Mouse (Mus musculus): ENCODE data around the gene Pwwp2b. TPM values are rescaled to one million over a fixed set of nuclear protein-coding genes. Genes with fewer than 3 reads are reported as not detected.

The Pwwp2b gene
- polyA plus RNA-seq, 1 experiment from 2014 or later, result 9.4 TPM

- no peak for TF ChIP-seq CTCF (IDR thresholded peaks at IDR 0.05; ENCODE audit: low read depth)
- DNase-seq (ENCODE audit: low spot score), result no peak
- H3K4me2 ChIP-seq (ENCODE audit: low read length), result no peak overlapping the region
- H3K27me3 ChIP-seq (ENCODE audit: insufficient read depth, low read length), result no peaks in the 10 kb centered on the region
- H3K9ac ChIP-seq (ENCODE audit: low read depth, low read length), result 0 out of 2 replicates have a peak overlapping the region, but pooled peaks have one; percentile 31
- peak overlapping the region; percentile 60 for H3K27ac ChIP-seq
- 34% methylated on average over 9 of the region's 10 CpGs for WGBS
- H3K36me3 ChIP-seq (ENCODE audit: insufficient read depth, low read length), result no peaks in the 10 kb centered on the region
- H3K9me3 ChIP-seq (replicated peaks; ENCODE audit: low read length), result no peaks in the 10 kb centered on the region
- ATAC-seq (replicated peaks; ENCODE audit: low FRiP score, low read depth), result no peak
- H3K4me1 ChIP-seq (replicated peaks; ENCODE audit: insufficient read depth, low read length), result peaks cover 8% of the 10 kb centered on the region; the same call in 1 of the 2 replicates
- H3K4me3 ChIP-seq (replicated peaks; ENCODE audit: low read depth, low read length), result no peak overlapping the region
Measured at GRCm38 (mm10) chr7:139296552-139297100, 48.3 kb downstream of the Pwwp2b start.

GRCm38 (mm10) chr7:139298446-139298845 lies 50.2 kb downstream of the Pwwp2b start:
- 51% methylated on average over 4 of the region's 4 CpGs for WGBS
- Histone ChIP-seq H3K4me2 (ENCODE audit: low read length) (no peak overlapping the region), H3K9ac (ENCODE audit: low read depth, low read length) (no peak overlapping the region), H3K4me3 (replicated peaks; ENCODE audit: low read depth, low read length) (no peak overlapping the region), H3K36me3 (ENCODE audit: insufficient read depth, low read length) (no peaks in the 10 kb centered on the region), H3K27ac (no peak overlapping the region), H3K9me3 (replicated peaks; ENCODE audit: low read length) (no peaks in the 10 kb centered on the region), H3K27me3 (ENCODE audit: insufficient read depth, low read length) (no peaks in the 10 kb centered on the region), H3K4me1 (replicated peaks; ENCODE audit: insufficient read depth, low read length) (peaks cover 8% of the 10 kb centered on the region; the same call in 1 of the 2 replicates)
- peak; percentile 81 for DNase-seq (ENCODE audit: low spot score)
- peak; percentile 76 for TF ChIP-seq CTCF (IDR thresholded peaks at IDR 0.05; ENCODE audit: low read depth)
- ATAC-seq (replicated peaks; ENCODE audit: low FRiP score, low read depth), result no peak

GRCm38 (mm10) chr7:139299424-139299823 lies 51.1 kb downstream of the Pwwp2b start:
- ATAC-seq (replicated peaks; ENCODE audit: low FRiP score, low read depth), result no peak
- H3K4me2 ChIP-seq (ENCODE audit: low read length), result no peak overlapping the region
- H3K27ac ChIP-seq, result no peak overlapping the region

DNA sequence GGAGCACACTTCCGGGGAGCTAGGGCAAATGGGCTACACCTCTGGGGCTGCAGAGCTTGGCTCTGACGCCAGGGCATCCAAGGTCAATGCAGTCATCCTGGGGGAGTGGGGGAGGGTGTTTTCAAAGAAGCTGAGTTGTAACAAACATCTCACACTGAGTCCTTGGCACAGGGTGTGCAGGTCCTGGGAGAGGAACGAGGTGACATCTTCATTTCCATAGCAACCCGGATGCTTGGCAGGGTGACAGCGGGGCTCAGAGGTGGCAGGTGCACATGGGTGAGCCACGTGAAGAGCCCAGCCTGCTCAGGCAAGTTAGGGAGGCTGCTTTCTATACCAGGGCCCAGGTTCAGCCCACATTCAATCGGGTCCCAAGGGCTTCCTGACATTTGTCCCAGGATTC lies 52.1 kb downstream of the Pwwp2b start:
- peaks cover 8% of the 10 kb centered on the region; the same call in 1 of the 2 replicates for H3K4me1 ChIP-seq (replicated peaks; ENCODE audit: insufficient read depth, low read length)
- H3K27me3 ChIP-seq (ENCODE audit: insufficient read depth, low read length), result no peaks in the 10 kb centered on the region
- WGBS, result 55% methylated on average over 7 of the region's 7 CpGs
- H3K9me3 ChIP-seq (replicated peaks; ENCODE audit: low read length), result no peaks in the 10 kb centered on the region
- H3K4me3 ChIP-seq (replicated peaks; ENCODE audit: low read depth, low read length), result no peak overlapping the region
- no peak for TF ChIP-seq CTCF (IDR thresholded peaks at IDR 0.05; ENCODE audit: low read depth)
- no peak overlapping the region for H3K27ac ChIP-seq
- ATAC-seq (replicated peaks; ENCODE audit: low FRiP score, low read depth), result no peak
- no peak for DNase-seq (ENCODE audit: low spot score)
- no peak overlapping the region for H3K9ac ChIP-seq (ENCODE audit: low read depth, low read length)
- no peaks in the 10 kb centered on the region for H3K36me3 ChIP-seq (ENCODE audit: insufficient read depth, low read length)
- no peak overlapping the region for H3K4me2 ChIP-seq (ENCODE audit: low read length)

More at GRCm38 (mm10) chr7:139299424-139299823, 51.1 kb downstream of the Pwwp2b start:
- H3K4me1 ChIP-seq (replicated peaks; ENCODE audit: insufficient read depth, low read length), result peaks cover 8% of the 10 kb centered on the region; the same call in 1 of the 2 replicates
- no peaks in the 10 kb centered on the region for H3K36me3 ChIP-seq (ENCODE audit: insufficient read depth, low read length)
- WGBS, result 14% methylated on average over 8 of the region's 8 CpGs
- TF ChIP-seq CTCF (IDR thresholded peaks at IDR 0.05; ENCODE audit: low read depth), result peak; percentile 98
- no peak overlapping the region for H3K4me3 ChIP-seq (replicated peaks; ENCODE audit: low read depth, low read length)
- H3K9me3 ChIP-seq (replicated peaks; ENCODE audit: low read length), result no peaks in the 10 kb centered on the region
- H3K9ac ChIP-seq (ENCODE audit: low read depth, low read length), result no peak overlapping the region
- no peaks in the 10 kb centered on the region for H3K27me3 ChIP-seq (ENCODE audit: insufficient read depth, low read length)
- peak; percentile 86 for DNase-seq (ENCODE audit: low spot score)

DNA sequence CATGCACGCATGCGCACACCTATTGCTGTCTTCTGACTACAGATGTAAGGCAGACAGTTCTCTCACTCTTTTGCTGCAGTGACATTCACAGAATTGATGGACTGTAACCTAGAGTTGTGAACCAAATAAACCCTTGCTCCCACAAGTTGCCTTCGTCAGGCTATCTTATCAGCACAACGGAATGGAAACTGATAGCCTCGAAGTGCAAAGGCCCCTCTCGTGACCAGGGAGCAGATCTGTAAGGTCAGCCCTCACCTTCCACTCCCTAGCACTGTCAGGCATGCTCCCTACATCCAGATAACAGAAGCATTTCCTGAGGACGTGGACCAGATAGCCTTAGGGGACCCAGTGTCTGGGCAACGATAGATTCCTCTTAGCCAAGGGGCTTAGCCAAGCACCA lies 53.2 kb downstream of the Pwwp2b start:
- no peaks in the 10 kb centered on the region for H3K9me3 ChIP-seq (replicated peaks; ENCODE audit: low read length)
- no peaks in the 10 kb centered on the region for H3K36me3 ChIP-seq (ENCODE audit: insufficient read depth, low read length)
- WGBS, result 53% methylated on average over 8 of the region's 8 CpGs
- no peak overlapping the region for H3K27ac ChIP-seq
- no peak overlapping the region for H3K4me2 ChIP-seq (ENCODE audit: low read length)
- no peak overlapping the region for H3K9ac ChIP-seq (ENCODE audit: low read depth, low read length)
- TF ChIP-seq CTCF (IDR thresholded peaks at IDR 0.05; ENCODE audit: low read depth), result no peak
- no peak for DNase-seq (ENCODE audit: low spot score)
- no peak overlapping the region for H3K4me3 ChIP-seq (replicated peaks; ENCODE audit: low read depth, low read length)
- no peaks in the 10 kb centered on the region for H3K4me1 ChIP-seq (replicated peaks; ENCODE audit: insufficient read depth, low read length)
- ATAC-seq (replicated peaks; ENCODE audit: low FRiP score, low read depth), result no peak
- no peaks in the 10 kb centered on the region for H3K27me3 ChIP-seq (ENCODE audit: insufficient read depth, low read length)

DNA sequence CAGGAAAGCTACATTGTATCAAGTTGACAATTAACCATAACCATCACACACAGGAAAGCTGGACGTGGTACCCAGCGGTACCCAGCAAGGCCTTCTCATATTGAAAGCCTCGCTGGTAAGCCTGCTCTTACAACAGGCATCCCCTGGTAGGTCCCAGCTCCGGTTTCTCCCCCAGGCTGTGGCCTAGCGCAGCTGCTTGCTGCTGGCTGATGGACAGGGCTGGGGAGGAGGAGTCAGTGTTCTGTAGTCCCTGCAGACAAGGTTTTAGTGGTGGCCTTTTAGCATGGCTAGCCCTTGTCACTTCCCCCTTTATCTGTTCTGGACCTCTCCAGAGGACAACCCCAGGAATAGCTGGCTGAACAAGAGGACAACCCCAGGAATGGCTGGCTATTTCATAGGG lies 54.0 kb downstream of the Pwwp2b start:
- no peak for ATAC-seq (replicated peaks; ENCODE audit: low FRiP score, low read depth)
- DNase-seq (ENCODE audit: low spot score), result no peak
- H3K4me1 ChIP-seq (replicated peaks; ENCODE audit: insufficient read depth, low read length), result no peaks in the 10 kb centered on the region
- TF ChIP-seq CTCF (IDR thresholded peaks at IDR 0.05; ENCODE audit: low read depth), result no peak
- WGBS, result 50% methylated on average over 5 of the region's 5 CpGs
- no peaks in the 10 kb centered on the region for H3K9me3 ChIP-seq (replicated peaks; ENCODE audit: low read length)
- no peak overlapping the region for H3K9ac ChIP-seq (ENCODE audit: low read depth, low read length)
- no peaks in the 10 kb centered on the region for H3K36me3 ChIP-seq (ENCODE audit: insufficient read depth, low read length)
- no peaks in the 10 kb centered on the region for H3K27me3 ChIP-seq (ENCODE audit: insufficient read depth, low read length)
- H3K4me3 ChIP-seq (replicated peaks; ENCODE audit: low read depth, low read length), result no peak overlapping the region
- H3K4me2 ChIP-seq (ENCODE audit: low read length), result no peak overlapping the region
- H3K27ac ChIP-seq, result no peak overlapping the region

All from kidney, postnatal 0 days (tissue).